Mouse (Mus musculus) myocyte (in vitro differentiated cells): Measurements from ENCODE around the gene Fam204a. TPM values are rescaled to one million over a fixed set of nuclear protein-coding genes. Genes with fewer than 3 reads are reported as not detected.

Source experiments
- H3K27me3 ChIP-seq: one replicate; pipeline ENCODE4 v1.6.1; 2011; ENCODE audit not compliant: control insufficient read depth, insufficient read depth, insufficient read length
- H3K36me3 ChIP-seq: one replicate; pipeline ENCODE4 v1.6.1; 2011; ENCODE audit not compliant: control insufficient read depth, insufficient read depth
- H3K4me2 ChIP-seq: one replicate; pipeline ENCODE4 v1.6.1; 2011; ENCODE audit warnings: low read depth, control low read depth
- H3K4me3 ChIP-seq: one replicate; pipeline ENCODE4 v1.5.1; 2011; ENCODE audit warnings: mild to moderate bottlenecking, control low read depth, moderate library complexity
- H3K79me2 ChIP-seq: one replicate; pipeline ENCODE4 v1.6.1; 2011; ENCODE audit not compliant: control insufficient read depth, insufficient read depth
- H3ac ChIP-seq: one replicate; pipeline ENCODE4 v1.6.1; 2011; ENCODE audit not compliant: control insufficient read depth, insufficient read length
- CEBPB ChIP-seq: IDR thresholded peaks from 2 replicates; pipeline ENCODE4 v1.6.1; 2011; ENCODE audit warnings: mild to moderate bottlenecking, moderate library complexity; ENCODE audit not compliant: poor library complexity, insufficient read depth, severe bottlenecking
- E2F4 ChIP-seq: IDR thresholded peaks from one replicate; pipeline ENCODE4 v1.6.1; 2011; ENCODE audit warnings: mild to moderate bottlenecking, control low read depth, moderate library complexity; ENCODE audit not compliant: insufficient read depth
- MAX ChIP-seq: IDR thresholded peaks from one replicate; pipeline ENCODE4 v1.6.1; 2011; ENCODE audit warnings: low read depth, mild to moderate bottlenecking, control low read depth
- MYOD1 ChIP-seq, 3 experiments: IDR thresholded peaks; one replicate each; pipeline ENCODE4 v1.6.1; 2011; ENCODE audit warnings: control low read depth in 2 of 3, low read depth in 2 of 3, mild to moderate bottlenecking in 2 of 3, moderate library complexity in 1 of 3; ENCODE audit not compliant: insufficient read length in 2 of 3, control insufficient read depth in 1 of 3
- MYOG ChIP-seq, 3 experiments: IDR thresholded peaks; one replicate each; pipeline ENCODE4 v1.6.1; 2011; ENCODE audit warnings: control low read depth in 2 of 3, low read depth in 2 of 3, mild to moderate bottlenecking in 2 of 3; ENCODE audit not compliant: insufficient read length in 2 of 3, control insufficient read depth in 1 of 3, insufficient read depth in 1 of 3
- POLR2A ChIP-seq: IDR thresholded peaks from one replicate; pipeline ENCODE4 v1.6.1; 2011; ENCODE audit warnings: low read depth, mild to moderate bottlenecking, control low read depth, moderate library complexity; ENCODE audit not compliant: insufficient read length
- POLR2AphosphoS2 ChIP-seq: IDR thresholded peaks from one replicate; pipeline ENCODE4 v1.6.1; 2011; ENCODE audit warnings: low read depth, control low read depth; ENCODE audit not compliant: insufficient read length
- REST ChIP-seq: IDR thresholded peaks from one replicate; pipeline ENCODE4 v1.6.1; 2011; ENCODE audit warnings: mild to moderate bottlenecking, control low read depth, moderate library complexity; ENCODE audit not compliant: insufficient read depth, insufficient read length
- SRF ChIP-seq: IDR thresholded peaks from one replicate; pipeline ENCODE4 v1.6.1; 2011; ENCODE audit warnings: low read depth; ENCODE audit not compliant: control insufficient read depth, insufficient read length
- TCF12 ChIP-seq: IDR thresholded peaks from one replicate; pipeline ENCODE4 v1.6.1; 2011; ENCODE audit warnings: mild to moderate bottlenecking, control low read depth; ENCODE audit not compliant: poor library complexity, insufficient read depth, severe bottlenecking
- TCF3 ChIP-seq: IDR thresholded peaks from one replicate; pipeline ENCODE4 v1.6.1; 2011; ENCODE audit warnings: low read depth, control low read depth; ENCODE audit not compliant: insufficient read length
- USF1 ChIP-seq: IDR thresholded peaks from one replicate; pipeline ENCODE4 v1.6.1; 2011; ENCODE audit warnings: low read depth, mild to moderate bottlenecking, control low read depth, moderate library complexity
- polyA plus RNA-seq: library from polyadenylated mRNA; unstranded; fragments of >200 nt; fragmentation: generic; extraction: Trizol; gene quantifications from one replicate; pipeline ENCODE4 v1.2.1, GENCODE M21; 2012; ENCODE audit warnings: missing spikeins

The Fam204a gene
- polyA plus RNA-seq, 1 experiment, result 13.1 TPM

- no peaks in the 10 kb centered on the region for H3K79me2 ChIP-seq
- TF ChIP-seq MYOD1 (IDR thresholded peaks at IDR 0.05; ENCODE audit: control insufficient read depth in 1 of 3, insufficient read length in 2 of 3, low read depth in 2 of 3), result no peak
- no peak for TF ChIP-seq MAX
- TF ChIP-seq MYOG (IDR thresholded peaks at IDR 0.05; ENCODE audit: control insufficient read depth in 1 of 3, insufficient read depth in 1 of 3, insufficient read length in 2 of 3, low read depth in 2 of 3), result no peak
- no peak for TF ChIP-seq TCF3
- TF ChIP-seq E2F4, result no peak
- no peak for TF ChIP-seq POLR2A
- TF ChIP-seq POLR2AphosphoS2, result no peak
- TF ChIP-seq REST, result no peak
- no peak for TF ChIP-seq USF1
- no peak for TF ChIP-seq SRF
- H3ac ChIP-seq, result no peak overlapping the region
- H3K27me3 ChIP-seq, result no peaks in the 10 kb centered on the region
- no peak overlapping the region for H3K4me2 ChIP-seq
- peaks cover 4% of the 10 kb centered on the region for H3K36me3 ChIP-seq
- H3K4me3 ChIP-seq, result no peak overlapping the region
Measured at GRCm38 (mm10) chr19:60199152-60199551, 27.3 kb downstream of the Fam204a start.

- TF ChIP-seq MAX, result no peak
- no peak for TF ChIP-seq POLR2AphosphoS2
- no peak for TF ChIP-seq REST
- Histone ChIP-seq H3K79me2 (no peaks in the 10 kb centered on the region), H3K4me2 (no peak overlapping the region), H3ac (no peak overlapping the region), H3K36me3 (no peaks in the 10 kb centered on the region), H3K27me3 (no peaks in the 10 kb centered on the region), H3K4me3 (no peak overlapping the region)
Measured at GRCm38 (mm10) chr19:60192790-60193189, 33.7 kb downstream of the Fam204a start.

GRCm38 (mm10) chr19:60189206-60189605, 37.3 kb downstream of the Fam204a start:
- TF ChIP-seq E2F4 (no peak), SRF (no peak), REST (no peak), MYOG (IDR thresholded peaks at IDR 0.05; ENCODE audit: control insufficient read depth in 1 of 3, insufficient read depth in 1 of 3, insufficient read length in 2 of 3, low read depth in 2 of 3) (no peak), MAX (no peak), TCF12 (no peak), POLR2A (no peak), POLR2AphosphoS2 (no peak), TCF3 (no peak), CEBPB (no peak)

GRCm38 (mm10) chr19:60182901-60183300, 43.6 kb downstream of the Fam204a start:
- H3K36me3 ChIP-seq, result no peaks in the 10 kb centered on the region
- H3K4me2 ChIP-seq, result no peak overlapping the region
- no peaks in the 10 kb centered on the region for H3K27me3 ChIP-seq
- H3K79me2 ChIP-seq, result no peaks in the 10 kb centered on the region
- TF ChIP-seq REST, result no peak
- no peak for TF ChIP-seq TCF12
- no peak for TF ChIP-seq MYOD1 (IDR thresholded peaks at IDR 0.05; ENCODE audit: control insufficient read depth in 1 of 3, insufficient read length in 2 of 3, low read depth in 2 of 3)
- TF ChIP-seq TCF3, result no peak
- no peak for TF ChIP-seq POLR2A
- TF ChIP-seq MYOG (IDR thresholded peaks at IDR 0.05; ENCODE audit: control insufficient read depth in 1 of 3, insufficient read depth in 1 of 3, insufficient read length in 2 of 3, low read depth in 2 of 3), result no peak
- no peak for TF ChIP-seq E2F4
- no peak for TF ChIP-seq POLR2AphosphoS2
- no peak for TF ChIP-seq USF1
- no peak for TF ChIP-seq CEBPB
- TF ChIP-seq MAX, result no peak
- no peak for TF ChIP-seq SRF
- no peak overlapping the region for H3K4me3 ChIP-seq
- no peak overlapping the region for H3ac ChIP-seq

More at GRCm38 (mm10) chr19:60189206-60189605, 37.3 kb downstream of the Fam204a start:
- Histone ChIP-seq H3K36me3 (no peaks in the 10 kb centered on the region), H3K27me3 (no peaks in the 10 kb centered on the region), H3K79me2 (no peaks in the 10 kb centered on the region), H3K4me2 (no peak overlapping the region), H3ac (no peak overlapping the region), H3K4me3 (no peak overlapping the region)

GRCm38 (mm10) chr19:60182171-60182570, 44.3 kb downstream of the Fam204a start:
- Histone ChIP-seq H3K4me3 (no peak overlapping the region), H3K36me3 (no peaks in the 10 kb centered on the region), H3K4me2 (no peak overlapping the region), H3K27me3 (no peaks in the 10 kb centered on the region), H3K79me2 (no peaks in the 10 kb centered on the region), H3ac (no peak overlapping the region)
- no peak for TF ChIP-seq MYOD1 (IDR thresholded peaks at IDR 0.05; ENCODE audit: control insufficient read depth in 1 of 3, insufficient read length in 2 of 3, low read depth in 2 of 3)
- TF ChIP-seq SRF, result no peak
- no peak for TF ChIP-seq TCF3
- TF ChIP-seq REST, result no peak
- no peak for TF ChIP-seq MYOG (IDR thresholded peaks at IDR 0.05; ENCODE audit: control insufficient read depth in 1 of 3, insufficient read depth in 1 of 3, insufficient read length in 2 of 3, low read depth in 2 of 3)
- TF ChIP-seq CEBPB, result no peak
- TF ChIP-seq TCF12, result no peak
- TF ChIP-seq MAX, result no peak
- no peak for TF ChIP-seq USF1
